Mouse (Mus musculus): ENCODE measurements around the gene Olfr750.

GRCm38 (mm10) chr14:51103217-51103616, 29.0 kb upstream of the Olfr750 start:
- TF ChIP-seq CTCF (IDR thresholded peaks at IDR 0.05; ENCODE audit: control insufficient read depth, insufficient read depth, insufficient replicate concordance, low read depth, low read length) = peak; percentile 65; the same call in 1 of the 2 replicates
- TF ChIP-seq POLR2A (IDR thresholded peaks at IDR 0.05; ENCODE audit: control insufficient read depth, low read depth, low read length) = no peak
